Mouse (Mus musculus): ENCODE results near the gene Olfr148. TPM values are rescaled to one million over a fixed set of nuclear protein-coding genes. Genes with fewer than 3 reads are reported as not detected.

The Olfr148 gene
- total RNA-seq (2014; rRNA removed) (not detected in 2 replicates), polyA plus RNA-seq (2015; fragmentation: Nextera tagmentation; extraction: Ambion mirVana) (not detected in 2 replicates)

GRCm38 (mm10) chr9:39610355-39610754 is at the start of gene Olfr148:
Gene Olfr148, plus strand, starts transcription at chr9:39610655.
- no peaks in the 10 kb centered on the region for H3K4me1 ChIP-seq (ENCODE audit: insufficient read depth, low read length)
- no peak within 1 kb of the TSS for H3K9ac ChIP-seq (replicated peaks; ENCODE audit: low read length)
- H3K36me3 ChIP-seq (ENCODE audit: insufficient read depth, low read length), result no peaks in the 10 kb centered on the region
- 75% methylated on average over 3 of the region's 3 CpGs for WGBS
- H3K9me3 ChIP-seq (ENCODE audit: low read length), result no peaks in the 10 kb centered on the region
- H3K27ac ChIP-seq, result no peak within 1 kb of the TSS
- no peak for ATAC-seq
- no peak for TF ChIP-seq CTCF (IDR thresholded peaks at IDR 0.05; ENCODE audit: low read depth)
- H3K4me3 ChIP-seq (ENCODE audit: low read length), result no peak within 1 kb of the TSS
- no peak within 1 kb of the TSS for H3K4me2 ChIP-seq (ENCODE audit: low read depth, low read length)
- DNase-seq (ENCODE audit: low spot score), result no peak
- no peaks in the 10 kb centered on the region for H3K27me3 ChIP-seq (ENCODE audit: insufficient read depth, low read length)

- DNase-seq (ENCODE audit: low spot score) (no peak), ATAC-seq (no peak)
- Histone ChIP-seq H3K9ac (replicated peaks; ENCODE audit: low read length) (no peak within 1 kb of the TSS), H3K9me3 (ENCODE audit: low read length) (no peaks in the 10 kb centered on the region), H3K4me2 (ENCODE audit: low read depth, low read length) (no peak within 1 kb of the TSS), H3K4me1 (ENCODE audit: insufficient read depth, low read length) (no peaks in the 10 kb centered on the region), H3K27ac (no peak within 1 kb of the TSS), H3K27me3 (ENCODE audit: insufficient read depth, low read length) (no peaks in the 10 kb centered on the region), H3K4me3 (ENCODE audit: low read length) (no peak within 1 kb of the TSS), H3K36me3 (ENCODE audit: insufficient read depth, low read length) (no peaks in the 10 kb centered on the region)
- WGBS, result 86% methylated on average over 3 of the region's 3 CpGs
- TF ChIP-seq CTCF (IDR thresholded peaks at IDR 0.05; ENCODE audit: low read depth), result no peak
These were observed 35.0 kb upstream of the Olfr148 start, which contains the start of gene Olfr959 for GRCm38 (mm10) chr9:39575469-39575868. Gene Olfr959, minus strand, starts transcription at chr9:39575569.

GRCm38 (mm10) chr9:39577050-39577449 is 33.4 kb upstream of the Olfr148 start:
- Histone ChIP-seq H3K4me3 (ENCODE audit: low read length) (no peak overlapping the region), H3K36me3 (ENCODE audit: insufficient read depth, low read length) (no peaks in the 10 kb centered on the region), H3K4me2 (ENCODE audit: low read depth, low read length) (no peak overlapping the region), H3K27me3 (ENCODE audit: insufficient read depth, low read length) (no peaks in the 10 kb centered on the region), H3K4me1 (ENCODE audit: insufficient read depth, low read length) (no peaks in the 10 kb centered on the region), H3K9ac (replicated peaks; ENCODE audit: low read length) (no peak overlapping the region), H3K27ac (no peak overlapping the region), H3K9me3 (ENCODE audit: low read length) (no peaks in the 10 kb centered on the region)
- WGBS, result 88% methylated on average over 5 of the region's 5 CpGs
- ATAC-seq (no peak), DNase-seq (ENCODE audit: low spot score) (no peak)
- no peak for TF ChIP-seq CTCF (IDR thresholded peaks at IDR 0.05; ENCODE audit: low read depth)

- DNase-seq (ENCODE audit: low spot score) (peak; percentile 78), ATAC-seq (peak; percentile 92)
- H3K9ac ChIP-seq (replicated peaks; ENCODE audit: low read length), result peak overlapping the region; percentile 56
- peak overlapping the region; percentile 74 for H3K27ac ChIP-seq
- H3K4me2 ChIP-seq (ENCODE audit: low read depth, low read length), result peak overlapping the region; percentile 76
- under 1% methylated on average over 19 of the region's 19 CpGs for WGBS
- TF ChIP-seq CTCF (IDR thresholded peaks at IDR 0.05; ENCODE audit: low read depth), result no peak
- H3K4me3 ChIP-seq (ENCODE audit: low read length), result peak overlapping the region; percentile 51
- H3K27me3 ChIP-seq (ENCODE audit: insufficient read depth, low read length), result no peaks in the 10 kb centered on the region
- no peaks in the 10 kb centered on the region for H3K9me3 ChIP-seq (ENCODE audit: low read length)
- H3K36me3 ChIP-seq (ENCODE audit: insufficient read depth, low read length), result no peaks in the 10 kb centered on the region
- H3K4me1 ChIP-seq (ENCODE audit: insufficient read depth, low read length), result 0 out of 2 replicates have a peak, but pooled peaks cover 4% of the 10 kb centered on the region
These were observed 7.7 kb upstream of the Olfr148 start for GRCm38 (mm10) chr9:39602536-39603332.

GRCm38 (mm10) chr9:39603333-39603845 is 7.1 kb upstream of the Olfr148 start:
- peak overlapping the region; percentile 76 for H3K4me2 ChIP-seq (ENCODE audit: low read depth, low read length)
- H3K36me3 ChIP-seq (ENCODE audit: insufficient read depth, low read length), result no peaks in the 10 kb centered on the region
- DNase-seq (ENCODE audit: low spot score) (peak; percentile 57), ATAC-seq (peak; percentile 61)
- TF ChIP-seq CTCF (IDR thresholded peaks at IDR 0.05; ENCODE audit: low read depth), result peak; percentile 28
- no peaks in the 10 kb centered on the region for H3K9me3 ChIP-seq (ENCODE audit: low read length)
- peak overlapping the region; percentile 74 for H3K27ac ChIP-seq
- under 1% methylated on average over 9 of the region's 9 CpGs for whole genome bisulfite sequencing
- H3K4me3 ChIP-seq (ENCODE audit: low read length), result peak overlapping the region; percentile 51
- H3K9ac ChIP-seq (replicated peaks; ENCODE audit: low read length), result peak overlapping the region; percentile 56
- 0 out of 2 replicates have a peak, but pooled peaks cover 4% of the 10 kb centered on the region for H3K4me1 ChIP-seq (ENCODE audit: insufficient read depth, low read length)
- no peaks in the 10 kb centered on the region for H3K27me3 ChIP-seq (ENCODE audit: insufficient read depth, low read length)

- H3K9me3 ChIP-seq (ENCODE audit: low read length), result no peaks in the 10 kb centered on the region
- H3K27ac ChIP-seq, result peak within 1 kb of the TSS; percentile 74
- H3K36me3 ChIP-seq (ENCODE audit: insufficient read depth, low read length), result no peaks in the 10 kb centered on the region
- WGBS, result under 1% methylated on average over 8 of the region's 8 CpGs
- no peak for TF ChIP-seq CTCF (IDR thresholded peaks at IDR 0.05; ENCODE audit: low read depth)
- ATAC-seq (peak; percentile 45; the same call in 1 of the 2 replicates), DNase-seq (ENCODE audit: low spot score) (peak; percentile 56)
- peak within 1 kb of the TSS; percentile 51 for H3K4me3 ChIP-seq (ENCODE audit: low read length)
- 0 out of 2 replicates have a peak, but pooled peaks cover 4% of the 10 kb centered on the region for H3K4me1 ChIP-seq (ENCODE audit: insufficient read depth, low read length)
- no peaks in the 10 kb centered on the region for H3K27me3 ChIP-seq (ENCODE audit: insufficient read depth, low read length)
- peak within 1 kb of the TSS; percentile 56 for H3K9ac ChIP-seq (replicated peaks; ENCODE audit: low read length)
- H3K4me2 ChIP-seq (ENCODE audit: low read depth, low read length), result peak within 1 kb of the TSS; percentile 76
These were observed 6.4 kb upstream of the Olfr148 start, which contains the start of gene AW551984 for GRCm38 (mm10) chr9:39603999-39604453. Gene AW551984, minus strand, starts transcription at chr9:39604403.

Data from hindbrain, postnatal 0 days (tissue).